Mouse (Mus musculus): ENCODE measurements around the gene Retnlb. TPM values are rescaled to one million over a fixed set of nuclear protein-coding genes. Genes with fewer than 3 reads are reported as not detected.
"Not testable (repeated sequence)": the region's sequence is repeated elsewhere in the genome, so short reads cannot be mapped to it uniquely, and the experiment has no call there.

Retnlb gene
- polyA plus RNA-seq, 1 experiment from 2014 or later = not detected

DNA sequence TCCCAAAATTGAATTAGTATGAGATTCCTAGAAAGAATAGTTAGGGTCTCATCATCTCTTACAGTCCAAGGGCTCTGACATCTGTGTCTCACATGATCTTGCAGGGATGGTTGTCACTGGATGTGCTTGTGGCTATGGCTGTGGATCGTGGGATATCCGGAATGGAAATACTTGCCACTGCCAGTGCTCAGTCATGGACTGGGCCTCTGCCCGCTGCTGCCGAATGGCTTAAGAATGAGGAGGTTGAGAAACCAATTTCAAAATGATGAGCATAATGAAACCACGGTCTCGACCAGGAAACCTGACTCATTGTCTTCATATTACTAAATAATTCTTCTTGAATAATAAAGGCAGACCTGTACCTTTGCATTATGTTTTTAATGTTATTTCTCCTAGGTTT, 1.9 kb downstream of the Retnlb start:
- 68% methylated on average over 6 of the region's 6 CpGs for WGBS (ENCODE audit: insufficient replicate concordance)
- Histone ChIP-seq H3K4me2 (ENCODE audit: low read depth, low read length) (no peak overlapping the region), H3K9ac (replicated peaks) (no peak overlapping the region), H3K4me3 (ENCODE audit: low read depth, low read length) (no peak overlapping the region), H3K36me3 (replicated peaks; ENCODE audit: insufficient read depth, low read length) (no peaks in the 10 kb centered on the region), H3K4me1 (ENCODE audit: insufficient read depth) (no peaks in the 10 kb centered on the region), H3K9me3 (ENCODE audit: low read length) (no peaks in the 10 kb centered on the region), H3K27ac (ENCODE audit: low read depth) (no peak overlapping the region), H3K27me3 (ENCODE audit: insufficient read depth, low read length) (no peaks in the 10 kb centered on the region)
- TF ChIP-seq CTCF (IDR thresholded peaks at IDR 0.05; ENCODE audit: low read depth) (no peak), EP300 (IDR thresholded peaks at IDR 0.05; ENCODE audit: low read depth) (no peak)
- DNase-seq (no peak), ATAC-seq (peak; percentile 31; the same call in 1 of the 2 replicates)

DNA sequence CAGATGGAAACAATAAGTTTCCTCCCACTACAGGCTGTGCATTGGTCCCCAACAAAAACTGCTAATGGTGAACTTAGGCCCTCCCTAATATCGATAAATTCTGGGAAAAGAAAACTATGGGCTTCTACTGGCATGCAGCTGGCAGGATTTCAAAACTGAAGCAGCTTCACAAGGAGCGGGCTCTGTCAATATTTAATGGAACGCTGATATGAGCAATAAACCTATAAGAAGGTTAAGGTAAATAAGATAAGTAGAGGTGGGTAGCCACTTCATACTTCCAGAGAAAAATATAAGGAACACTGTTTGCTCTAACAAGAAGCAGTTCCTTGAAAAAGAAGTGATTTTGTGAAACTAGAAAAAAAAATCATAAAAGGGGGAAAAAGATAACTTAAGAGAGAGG, 9.8 kb downstream of the Retnlb start:
- TF ChIP-seq EP300 (IDR thresholded peaks at IDR 0.05; ENCODE audit: low read depth) (no peak), CTCF (IDR thresholded peaks at IDR 0.05; ENCODE audit: low read depth) (no peak)
- Histone ChIP-seq H3K9me3 (ENCODE audit: low read length) (no peaks in the 10 kb centered on the region), H3K36me3 (replicated peaks; ENCODE audit: insufficient read depth, low read length) (no peaks in the 10 kb centered on the region), H3K4me2 (ENCODE audit: low read depth, low read length) (no peak overlapping the region), H3K9ac (replicated peaks) (no peak overlapping the region), H3K4me1 (ENCODE audit: insufficient read depth) (no peaks in the 10 kb centered on the region), H3K4me3 (ENCODE audit: low read depth, low read length) (no peak overlapping the region), H3K27me3 (ENCODE audit: insufficient read depth, low read length) (no peaks in the 10 kb centered on the region), H3K27ac (ENCODE audit: low read depth) (no peak overlapping the region)
- no peak for ATAC-seq
- no peak for DNase-seq
- WGBS (ENCODE audit: insufficient replicate concordance) = 71% methylated on average over 3 of the region's 3 CpGs

DNA sequence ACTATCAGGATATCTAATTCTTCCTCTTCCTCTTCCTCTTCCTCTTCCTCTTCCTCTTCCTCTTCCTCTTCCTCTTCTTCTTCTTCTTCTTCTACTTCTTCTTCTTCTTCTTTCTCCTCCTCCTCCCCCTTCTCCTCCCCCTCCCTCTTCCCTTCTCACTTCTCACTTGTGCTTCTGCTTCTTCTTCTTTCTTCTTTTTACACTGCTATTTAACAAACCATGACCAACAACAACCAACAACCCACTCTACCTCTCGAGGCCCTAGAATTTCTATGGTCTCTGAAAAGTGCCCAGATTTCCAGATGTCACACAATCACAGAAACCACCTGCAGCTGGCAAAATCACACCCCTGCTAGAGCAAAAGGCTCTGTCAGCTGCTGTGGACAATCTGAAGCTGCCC, 11.0 kb downstream of the Retnlb start:
- Histone ChIP-seq H3K9ac (replicated peaks) (no peak overlapping the region), H3K27me3 (ENCODE audit: insufficient read depth, low read length) (no peaks in the 10 kb centered on the region), H3K4me1 (ENCODE audit: insufficient read depth) (no peaks in the 10 kb centered on the region), H3K4me2 (ENCODE audit: low read depth, low read length) (no peak overlapping the region), H3K27ac (ENCODE audit: low read depth) (no peak overlapping the region), H3K9me3 (ENCODE audit: low read length) (no peaks in the 10 kb centered on the region), H3K36me3 (replicated peaks; ENCODE audit: insufficient read depth, low read length) (no peaks in the 10 kb centered on the region), H3K4me3 (ENCODE audit: low read depth, low read length) (no peak overlapping the region)
- ATAC-seq (no peak), DNase-seq (no peak)
- 36% methylated on average over 1 of the region's 1 CpGs for whole genome bisulfite sequencing (ENCODE audit: insufficient replicate concordance)
- TF ChIP-seq CTCF (IDR thresholded peaks at IDR 0.05; ENCODE audit: low read depth) = no peak
- no peak for TF ChIP-seq EP300 (IDR thresholded peaks at IDR 0.05; ENCODE audit: low read depth)

DNA sequence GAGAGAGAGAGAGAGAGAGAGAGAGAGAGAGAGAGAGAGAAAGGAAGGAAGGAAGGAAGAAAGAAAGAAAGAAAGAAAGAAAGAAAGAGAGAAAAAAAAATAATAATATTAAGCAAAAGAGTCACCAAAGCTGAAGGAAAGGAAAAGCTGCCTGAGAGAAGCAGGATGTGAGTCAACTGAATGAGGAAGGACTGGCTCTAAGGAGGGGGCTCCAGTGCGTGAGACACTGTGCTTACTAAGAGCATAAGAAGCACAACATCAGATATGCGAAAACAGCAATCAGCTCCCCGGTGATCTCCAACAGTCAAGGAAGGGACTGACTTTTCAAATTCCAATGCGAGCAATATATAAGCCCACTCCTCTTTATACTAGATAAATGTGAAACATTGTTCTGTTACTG, 12.4 kb downstream of the Retnlb start:
- no peaks in the 10 kb centered on the region for H3K4me1 ChIP-seq (ENCODE audit: insufficient read depth)
- no peaks in the 10 kb centered on the region for H3K9me3 ChIP-seq (ENCODE audit: low read length)
- no peak for DNase-seq
- H3K27me3 ChIP-seq (ENCODE audit: insufficient read depth, low read length) = no peaks in the 10 kb centered on the region
- no peak overlapping the region for H3K9ac ChIP-seq (replicated peaks)
- H3K36me3 ChIP-seq (replicated peaks; ENCODE audit: insufficient read depth, low read length) = no peaks in the 10 kb centered on the region
- ATAC-seq = no peak
- no peak overlapping the region for H3K4me2 ChIP-seq (ENCODE audit: low read depth, low read length)
- no peak for TF ChIP-seq CTCF (IDR thresholded peaks at IDR 0.05; ENCODE audit: low read depth)
- TF ChIP-seq EP300 (IDR thresholded peaks at IDR 0.05; ENCODE audit: low read depth) = no peak
- no peak overlapping the region for H3K4me3 ChIP-seq (ENCODE audit: low read depth, low read length)
- 67% methylated on average over 4 of the region's 4 CpGs for WGBS (ENCODE audit: insufficient replicate concordance)
- no peak overlapping the region for H3K27ac ChIP-seq (ENCODE audit: low read depth)

DNA sequence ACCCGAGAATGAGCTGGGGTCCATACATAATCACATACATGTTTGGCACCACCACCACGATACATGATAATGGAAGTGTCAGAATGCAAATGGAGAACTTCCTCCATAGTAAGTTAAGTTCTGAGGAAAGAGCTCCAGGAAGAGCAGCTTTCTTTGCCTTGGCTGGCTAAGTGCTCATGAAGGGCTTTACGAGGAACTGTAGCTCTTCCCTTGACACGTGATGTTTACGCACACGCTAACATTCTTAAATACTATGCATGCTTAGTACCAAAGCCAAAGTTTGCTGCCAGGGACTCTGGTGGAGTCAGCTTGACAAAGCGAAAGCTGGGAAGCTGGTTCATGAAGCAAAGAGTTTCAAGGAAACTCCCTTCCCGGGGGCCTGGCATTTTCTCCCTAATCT, 15.4 kb downstream of the Retnlb start:
- Histone ChIP-seq H3K9me3 (ENCODE audit: low read length) (no peaks in the 10 kb centered on the region), H3K9ac (replicated peaks) (no peak overlapping the region), H3K4me3 (ENCODE audit: low read depth, low read length) (no peak overlapping the region), H3K27me3 (ENCODE audit: insufficient read depth, low read length) (no peaks in the 10 kb centered on the region), H3K36me3 (replicated peaks; ENCODE audit: insufficient read depth, low read length) (no peaks in the 10 kb centered on the region), H3K4me1 (ENCODE audit: insufficient read depth) (no peaks in the 10 kb centered on the region), H3K27ac (ENCODE audit: low read depth) (no peak overlapping the region), H3K4me2 (ENCODE audit: low read depth, low read length) (no peak overlapping the region)
- TF ChIP-seq CTCF (IDR thresholded peaks at IDR 0.05; ENCODE audit: low read depth) = no peak
- WGBS (ENCODE audit: insufficient replicate concordance) = 71% methylated on average over 7 of the region's 8 CpGs
- DNase-seq (no peak), ATAC-seq (no peak)

DNA sequence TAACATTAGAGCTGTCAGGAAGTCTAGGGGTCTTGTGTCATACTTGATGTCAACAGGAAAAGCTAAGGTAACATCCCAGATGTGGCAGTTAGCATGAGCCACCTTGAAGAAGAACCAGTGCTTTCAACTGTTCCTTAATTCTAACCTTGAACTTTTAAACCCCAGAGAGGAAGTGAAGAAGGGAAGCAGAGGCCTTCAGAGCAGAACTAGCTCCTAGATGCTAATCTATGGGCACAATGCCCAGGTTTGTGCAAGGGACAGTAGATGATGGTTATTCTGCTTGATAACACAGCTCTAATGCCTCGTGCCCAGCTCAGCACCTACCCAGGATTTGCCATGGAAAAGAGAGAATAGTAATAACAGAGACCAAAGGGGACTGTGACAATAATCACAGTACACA, 17.0 kb downstream of the Retnlb start:
- not testable (repeated sequence) for DNase-seq; H3K4me1 ChIP-seq (ENCODE audit: insufficient read depth); H3K9me3 ChIP-seq (ENCODE audit: low read length); H3K27ac ChIP-seq (ENCODE audit: low read depth); H3K9ac ChIP-seq (replicated peaks); H3K36me3 ChIP-seq (replicated peaks; ENCODE audit: insufficient read depth, low read length); H3K27me3 ChIP-seq (ENCODE audit: insufficient read depth, low read length); H3K4me2 ChIP-seq (ENCODE audit: low read depth, low read length); H3K4me3 ChIP-seq (ENCODE audit: low read depth, low read length)
- WGBS (ENCODE audit: insufficient replicate concordance) = 27% methylated on average over 1 of the region's 1 CpGs
- ATAC-seq = peak; percentile 23; the same call in 1 of the 2 replicates

DNA sequence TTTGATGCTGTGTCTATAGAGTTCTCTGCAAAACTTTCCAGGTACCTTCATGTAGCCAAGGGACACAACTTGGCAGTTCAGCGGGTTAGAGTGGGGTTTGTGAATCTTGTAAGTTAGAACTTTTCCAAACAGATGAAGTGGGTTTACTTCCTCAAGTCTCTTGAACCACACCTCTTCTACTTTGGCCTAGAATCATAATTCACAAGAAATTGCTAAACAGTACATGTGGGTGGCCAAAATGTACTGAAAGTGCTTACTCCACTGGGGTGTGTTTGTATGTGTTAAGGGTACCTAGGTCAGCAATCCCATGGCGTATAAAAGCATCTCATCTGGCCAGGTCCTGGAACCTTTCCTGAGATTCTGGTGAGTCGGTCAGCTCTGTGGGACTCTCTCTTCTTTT, 25.6 kb downstream of the Retnlb start, which contains the start of gene Retnla:
Gene Retnla (plus strand): TSS at position 286 of the 400 bp plus-strand sequence.
- WGBS (ENCODE audit: insufficient replicate concordance) = 71% methylated on average over 3 of the region's 3 CpGs
- DNase-seq (no peak), ATAC-seq (no peak)
- Histone ChIP-seq H3K36me3 (replicated peaks; ENCODE audit: insufficient read depth, low read length) (no peaks in the 10 kb centered on the region), H3K4me2 (ENCODE audit: low read depth, low read length) (no peak within 1 kb of the TSS), H3K27ac (ENCODE audit: low read depth) (no peak within 1 kb of the TSS), H3K27me3 (ENCODE audit: insufficient read depth, low read length) (no peaks in the 10 kb centered on the region), H3K4me3 (ENCODE audit: low read depth, low read length) (no peak within 1 kb of the TSS), H3K4me1 (ENCODE audit: insufficient read depth) (no peaks in the 10 kb centered on the region), H3K9me3 (ENCODE audit: low read length) (no peaks in the 10 kb centered on the region), H3K9ac (replicated peaks) (no peak within 1 kb of the TSS)
- no peak for TF ChIP-seq EP300 (IDR thresholded peaks at IDR 0.05; ENCODE audit: low read depth)
- TF ChIP-seq CTCF (IDR thresholded peaks at IDR 0.05; ENCODE audit: low read depth) = no peak

All from liver, postnatal 0 days (tissue).